Mouse (Mus musculus) activated CD4-positive, CD25-positive, alpha-beta regulatory T cell, adult 4 months (primary cell): ENCODE measurements at regions not wholly inside any gene's neighbourhood (a gene's known extent, or its start where the extent isn't known, plus 50 kb on each side); places are given as distances from the start of the nearest gene placed in this dataset.

Experiments used
- ATAC-seq: one replicate; pipeline ENCODE4 v1.8.0; 2017

GRCm38 (mm10) chrX:112984668-112985067 lies 200.6 kb downstream of the Chm start:
- ATAC-seq: no peak

- ATAC-seq: no peak
These were observed 201.2 kb downstream of the Chm start for GRCm38 (mm10) chrX:112984073-112984472.

GRCm38 (mm10) chrX:112978583-112978982 lies 206.7 kb downstream of the Chm start:
- ATAC-seq: peak; percentile 54

- ATAC-seq: no peak
These were observed 221.2 kb downstream of the Chm start for GRCm38 (mm10) chrX:112964093-112964492.

DNA sequence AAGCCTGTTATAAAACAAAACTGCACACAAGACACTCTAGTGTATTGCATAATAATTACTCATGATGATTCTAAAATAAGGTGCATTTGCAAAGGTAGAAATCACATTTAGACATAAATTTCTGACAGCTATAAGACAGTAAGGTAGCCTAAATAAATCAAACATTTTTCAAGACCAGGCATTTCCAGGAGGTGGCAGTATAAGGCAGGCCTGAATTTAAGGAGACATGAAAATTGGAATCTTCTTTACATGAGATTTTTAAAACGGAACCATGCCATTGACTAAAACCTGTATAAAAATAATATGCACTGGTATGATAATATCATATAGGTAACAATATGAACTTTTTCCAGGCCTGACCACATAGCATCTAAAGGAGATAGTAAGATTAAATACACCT lies 235.5 kb downstream of the Chm start:
- no peak for ATAC-seq

DNA sequence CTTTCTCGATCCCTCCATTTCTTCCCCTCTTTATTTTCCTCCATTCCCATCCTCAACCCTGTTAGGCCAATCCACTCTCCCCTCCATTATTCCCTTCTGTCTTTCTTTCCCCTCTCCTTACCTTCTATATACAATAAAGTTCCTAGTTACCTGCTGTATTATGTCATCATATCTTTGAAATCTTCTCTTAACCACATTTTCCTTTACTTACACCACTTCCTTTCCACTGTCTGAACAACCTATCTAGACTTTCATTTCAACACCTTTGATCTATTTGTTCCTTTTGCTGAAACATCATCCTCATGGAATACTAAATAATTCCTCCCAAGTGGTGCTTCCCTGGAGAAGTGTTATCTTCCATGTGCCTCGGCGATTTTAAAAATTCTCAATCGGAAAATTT lies 237.8 kb downstream of the Chm start:
- peak; percentile 86 for ATAC-seq

DNA sequence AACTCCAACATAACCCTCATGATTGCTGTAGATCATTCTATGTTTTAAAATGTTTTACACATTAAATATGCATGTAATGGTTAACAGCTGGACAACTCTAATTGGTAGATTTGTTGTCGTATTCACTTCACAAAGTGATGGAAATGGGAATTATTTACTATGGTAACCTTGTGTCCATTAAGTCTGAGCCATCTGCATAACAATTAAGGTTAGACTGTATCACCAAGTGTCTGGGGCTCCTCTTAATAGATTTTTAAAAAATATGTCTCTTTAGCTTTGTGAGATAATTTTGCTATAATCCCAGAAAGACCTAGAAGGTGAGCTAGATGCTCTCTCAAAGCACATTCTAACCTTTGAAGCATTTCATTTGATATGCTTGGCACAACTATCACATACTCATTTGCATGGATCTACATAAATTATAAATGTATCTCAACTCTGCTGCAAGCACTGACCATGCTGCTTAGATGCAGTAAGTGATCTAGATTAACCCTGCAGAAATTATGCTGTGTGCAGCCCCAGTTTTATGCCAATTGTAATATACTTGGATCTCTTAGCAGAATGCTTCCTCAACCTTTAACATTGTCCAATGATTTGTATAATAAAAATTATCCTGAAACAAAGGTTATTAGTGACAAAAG lies 227.2 kb upstream of the Pof1b start:
- ATAC-seq: no peak

GRCm38 (mm10) chrX:112903631-112904410 lies 205.4 kb upstream of the Pof1b start:
- peak; percentile 32 for ATAC-seq

DNA sequence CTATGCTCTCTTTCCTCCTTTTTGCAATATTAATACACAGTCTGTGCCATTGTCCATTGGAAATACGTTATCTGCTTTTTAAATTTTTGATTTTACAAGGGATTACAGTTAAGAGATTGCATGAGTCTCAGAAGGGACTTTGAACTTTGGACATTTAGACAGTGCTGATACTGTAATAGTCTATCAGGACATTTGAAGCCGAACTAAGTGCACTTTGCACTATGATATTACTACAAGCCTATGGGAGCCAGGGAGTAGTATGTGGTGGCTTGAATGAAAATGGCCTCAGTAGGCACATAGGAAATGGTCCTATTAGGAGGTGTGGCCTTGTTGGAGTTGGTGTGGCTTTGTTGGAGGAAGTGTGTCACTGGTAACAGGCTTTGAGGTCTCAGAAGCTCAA lies 188.1 kb upstream of the Pof1b start:
- no peak for ATAC-seq
